ENCODE assay signal across 8 mouse cellular contexts in the genomic region with DNA sequence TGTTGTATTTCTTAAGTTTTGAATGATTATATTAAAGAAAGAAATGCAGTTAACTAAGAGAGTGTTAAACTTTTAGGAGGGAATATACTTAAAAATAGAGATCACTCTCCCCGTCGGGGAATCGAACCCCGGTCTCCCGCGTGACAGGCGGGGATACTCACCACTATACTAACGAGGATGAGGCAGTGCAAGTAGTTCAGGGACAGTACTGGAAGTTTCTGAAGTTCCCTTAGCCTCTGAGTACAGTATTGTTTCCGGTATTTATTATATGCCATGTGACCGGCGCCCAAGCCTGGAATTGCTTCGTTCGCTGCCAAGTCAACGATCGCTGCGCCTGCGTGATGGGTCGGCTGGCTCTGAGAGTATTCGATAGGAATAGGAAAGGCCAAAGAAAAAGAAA. TPM values are rescaled to one million over a fixed set of nuclear protein-coding genes. Genes with fewer than 3 reads are reported as not detected.
DNase-seq lines count a peak whose midpoint lies in the region; ATAC-seq lines count a peak whose summit lies in the region.

No protein-coding gene starts in this region.

- peak overlapping the region; percentile 35 for H3K9ac ChIP-seq in heart, embryonic 15.5 days
- H3K9ac ChIP-seq in liver, embryonic 12.5 days, result peak overlapping the region; percentile 44; the same call in 1 of the 2 replicates

- peak overlapping the region; percentile 71; the same call in 1 of the 2 replicates for H3K27ac ChIP-seq in forebrain, embryonic 10.5 days
- H3K27ac ChIP-seq in heart, embryonic 15.5 days, result peak overlapping the region; percentile 65
- H3K27ac ChIP-seq in liver, embryonic 12.5 days, result 0 out of 2 replicates have a peak overlapping the region, but pooled peaks have one; percentile 15

- peak; percentile 81 for ATAC-seq in heart, embryonic 15.5 days (replicated peaks; ENCODE audit: insufficient number of reproducible peaks, insufficient read depth, low FRiP score, low read depth)
- peak; percentile 69 for ATAC-seq in liver, embryonic 12.5 days

- 0% methylated on average over 19 of the region's 19 CpGs for WGBS in forebrain, embryonic 10.5 days
- under 1% methylated on average over 19 of the region's 19 CpGs for WGBS in heart, embryonic 15.5 days
- WGBS in liver, embryonic 12.5 days (ENCODE audit: insufficient replicate concordance), result under 1% methylated on average over 19 of the region's 19 CpGs

- DNase-seq in CD8-positive naive resting alpha-beta T cell, adult 2 months (ENCODE audit: low read depth in 2 of 2, low spot score in 2 of 2), result peak; percentile 93
- peak; percentile 96 for DNase-seq in c-Kit-positive CD71-negative TER-119-negative erythroid progenitor cells, embryonic 14.5 days (ENCODE audit: low read depth)
- peak; percentile 90 for DNase-seq in forebrain, embryonic 10.5 days (ENCODE audit: extremely low spot score, low spot score)
- DNase-seq in kidney, postnatal 14 days, result peak; percentile 93
- DNase-seq in naive thymus-derived CD4-positive, alpha-beta T cell, adult 2 months (ENCODE audit: low read depth), result peak; percentile 95
- peak; percentile 95 for DNase-seq in splenic B cell, adult 2 months (ENCODE audit: low read depth, low spot score)

- H3K4me3 ChIP-seq in forebrain, embryonic 10.5 days, result peak overlapping the region; percentile 60
- H3K4me3 ChIP-seq in heart, embryonic 15.5 days, result peak overlapping the region; percentile 54
- peak overlapping the region; percentile 62 for H3K4me3 ChIP-seq in liver, embryonic 12.5 days

- peak overlapping the region; percentile 75 for H3K4me2 ChIP-seq in heart, embryonic 15.5 days
- peak overlapping the region; percentile 83 for H3K4me2 ChIP-seq in liver, embryonic 12.5 days

- no peaks in the 10 kb centered on the region for H3K9me3 ChIP-seq in forebrain, embryonic 10.5 days
- no peaks in the 10 kb centered on the region for H3K9me3 ChIP-seq in heart, embryonic 15.5 days (replicated peaks)
- no peaks in the 10 kb centered on the region for H3K9me3 ChIP-seq in liver, embryonic 12.5 days (replicated peaks)

- H3K36me3 ChIP-seq in forebrain, embryonic 10.5 days (replicated peaks), result no peaks in the 10 kb centered on the region
- no peaks in the 10 kb centered on the region for H3K36me3 ChIP-seq in heart, embryonic 15.5 days
- no peaks in the 10 kb centered on the region for H3K36me3 ChIP-seq in liver, embryonic 12.5 days
- no peaks in the 10 kb centered on the region for H3K36me3 ChIP-seq in splenic B cell, adult 2 months (ENCODE audit: control insufficient read depth, insufficient read depth, low read length, poor library complexity, severe bottlenecking)

- H3K4me1 ChIP-seq in forebrain, embryonic 10.5 days, result peaks cover 26% of the 10 kb centered on the region
- peaks cover 5% of the 10 kb centered on the region for H3K4me1 ChIP-seq in heart, embryonic 15.5 days (replicated peaks)
- peaks cover 36% of the 10 kb centered on the region for H3K4me1 ChIP-seq in liver, embryonic 12.5 days

- no peaks in the 10 kb centered on the region for H3K27me3 ChIP-seq in forebrain, embryonic 10.5 days (ENCODE audit: poor library complexity, severe bottlenecking)
- H3K27me3 ChIP-seq in heart, embryonic 15.5 days, result no peaks in the 10 kb centered on the region
- no peaks in the 10 kb centered on the region for H3K27me3 ChIP-seq in liver, embryonic 12.5 days (replicated peaks)
- H3K27me3 ChIP-seq in splenic B cell, adult 2 months (ENCODE audit: control insufficient read depth, insufficient read depth, low read length, poor library complexity, severe bottlenecking), result no peaks in the 10 kb centered on the region

RNA-seq across cellular contexts. Expression of a gene that starts 4.7 kb away (rescaled TPM):
- 24.3 and 26.8 TPM in 2 replicates for polyA plus RNA-seq in forebrain, embryonic 10.5 days (2016; fragmentation: Nextera tagmentation; extraction: Ambion mirVana)
- polyA plus RNA-seq in heart, embryonic 15.5 days (2015; fragmentation: Nextera tagmentation; extraction: Ambion mirVana), result 3.8 and 5.1 TPM in 2 replicates
- polyA plus RNA-seq in liver, embryonic 12.5 days (2016; fragmentation: Nextera tagmentation; extraction: Ambion mirVana), result 1.9 and 2.5 TPM in 2 replicates

RNA-seq across cellular contexts. Expression of a gene that starts 40.8 kb away (rescaled TPM):
- polyA plus RNA-seq in forebrain, embryonic 10.5 days (2016; fragmentation: Nextera tagmentation; extraction: Ambion mirVana), result 0.09 TPM in 1 of 2 replicates, not detected in the other
- not detected in 2 replicates for polyA plus RNA-seq in heart, embryonic 15.5 days (2015; fragmentation: Nextera tagmentation; extraction: Ambion mirVana)
- not detected in 2 replicates for polyA plus RNA-seq in liver, embryonic 12.5 days (2016; fragmentation: Nextera tagmentation; extraction: Ambion mirVana)

Comparison
In these comparisons a context has a peak if more than half of its experiments do, and no peak if none do; other contexts are left out.
1. Peak in every context shown above with its lines: DNase-seq, ATAC-seq, H3K4me3 ChIP-seq and H3K27ac ChIP-seq.
2. H3K27ac ChIP-seq: peak in every context shown above with its lines; median percentile 71 in forebrain, embryonic 10.5 days; 65 in heart, embryonic 15.5 days; 15 in liver, embryonic 12.5 days.